Mouse (Mus musculus) right cerebral cortex, postnatal 4 days (tissue): Measurements from ENCODE around the gene Fstl5.
A peak's percentile ranks its signal among the peaks of the same experiment; 100 is the strongest.
"Not testable (repeated sequence)": the region's sequence is repeated elsewhere in the genome, so short reads cannot be mapped to it uniquely, and the experiment has no call there.

Source experiments
- DNase-seq: peaks from one replicate; pipeline ENCODE4 v3.0.0-alpha.2; 2022

The Fstl5 gene

DNA sequence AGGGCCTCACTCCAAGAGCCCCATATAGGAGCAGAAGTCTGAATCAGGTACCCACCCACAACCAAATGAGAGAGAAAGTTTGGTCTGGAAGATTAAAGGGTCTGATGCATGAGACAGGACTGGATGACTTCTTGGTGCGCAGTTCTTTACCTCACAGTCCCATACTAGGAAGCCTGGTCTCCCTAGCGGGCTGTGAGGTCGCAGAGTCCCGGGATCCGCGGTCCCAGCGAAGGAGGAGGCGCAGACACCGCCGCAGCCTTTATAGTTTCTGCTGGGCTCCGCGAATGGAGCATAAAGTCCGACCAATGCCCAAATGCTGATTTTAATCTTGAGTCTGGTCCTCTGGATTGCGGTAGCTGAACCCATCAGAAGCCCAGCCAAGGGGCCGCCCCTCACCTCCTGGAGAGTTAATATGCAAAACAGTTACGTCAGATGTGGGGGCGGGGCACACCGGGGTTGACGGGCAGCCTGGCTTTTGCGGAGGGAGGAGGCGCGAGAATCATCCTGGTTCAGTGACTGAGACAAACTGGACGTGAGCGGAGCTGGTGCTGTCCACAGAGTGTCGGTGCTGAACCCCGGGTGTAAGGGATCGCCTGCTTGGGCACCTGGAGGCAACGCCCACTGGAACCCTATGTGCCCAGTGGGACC lies at the start of gene Fstl5:
Gene Fstl5 (plus strand): TSS at position 211 of the 648 bp plus-strand sequence.
- DNase-seq, result peak; percentile 83

GRCm38 (mm10) chr3:76025523-76025922 lies 48.5 kb upstream of the Fstl5 start:
- DNase-seq, result no peak

DNA sequence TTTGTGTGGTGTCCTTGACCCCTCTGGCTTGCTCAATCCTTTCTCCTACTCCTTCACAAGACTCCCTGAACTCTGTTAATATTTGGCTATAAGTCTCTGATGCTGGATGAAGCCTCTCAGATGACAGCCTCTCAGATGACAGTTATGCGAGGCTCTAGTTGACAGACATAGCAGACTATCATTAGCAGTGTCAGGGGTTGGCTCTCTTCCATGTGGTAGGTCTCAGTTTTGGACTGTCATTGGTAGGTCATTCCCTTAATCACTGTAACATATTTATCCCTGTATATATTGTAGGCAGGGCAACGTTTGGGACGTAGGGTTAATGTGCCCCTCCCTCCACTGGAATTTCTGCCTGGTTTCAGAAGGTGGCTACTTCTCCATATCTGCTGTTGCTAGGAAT lies 22.9 kb upstream of the Fstl5 start:
- DNase-seq, result no peak

- no peak for DNase-seq
Observed at GRCm38 (mm10) chr3:76061996-76062395, 12.1 kb upstream of the Fstl5 start.

DNA sequence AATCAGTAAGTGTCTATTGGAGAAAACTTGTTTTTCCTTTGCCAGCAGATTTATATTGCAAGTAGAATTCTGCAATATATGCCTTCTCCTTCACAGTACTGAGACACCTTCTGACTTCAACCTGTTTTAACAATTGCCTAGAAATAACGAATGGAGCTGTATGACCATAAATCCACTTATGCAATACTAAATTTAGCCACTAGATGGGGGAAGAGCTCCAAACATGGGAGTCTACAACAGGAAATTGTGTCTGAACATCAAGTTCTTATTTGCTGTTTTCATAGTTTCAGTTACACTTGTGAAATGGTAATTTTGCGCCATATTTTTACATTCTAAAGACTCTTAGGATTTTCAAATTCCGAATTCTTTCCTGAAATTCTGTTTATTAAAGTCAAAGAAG lies 6.2 kb upstream of the Fstl5 start:
- DNase-seq, result no peak

DNA sequence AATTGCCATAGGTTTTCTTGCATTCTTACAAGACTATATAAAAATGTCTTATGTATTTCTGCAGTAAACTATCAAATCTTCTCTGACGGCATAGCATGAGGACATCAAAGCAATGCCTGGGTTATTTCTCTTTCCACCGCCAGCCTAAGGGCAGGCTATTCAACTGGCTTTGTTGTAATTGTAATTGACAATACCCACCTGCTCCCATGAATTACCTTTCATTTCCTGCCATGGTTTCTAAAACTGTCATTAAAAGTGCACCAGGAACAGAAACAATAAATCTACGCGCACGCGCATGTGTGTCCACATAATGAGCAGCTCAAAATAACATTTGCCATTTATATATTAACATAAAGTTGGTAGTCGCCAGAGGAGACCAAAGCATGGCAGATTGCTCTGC lies 1.2 kb upstream of the Fstl5 start:
- DNase-seq, result no peak

DNA sequence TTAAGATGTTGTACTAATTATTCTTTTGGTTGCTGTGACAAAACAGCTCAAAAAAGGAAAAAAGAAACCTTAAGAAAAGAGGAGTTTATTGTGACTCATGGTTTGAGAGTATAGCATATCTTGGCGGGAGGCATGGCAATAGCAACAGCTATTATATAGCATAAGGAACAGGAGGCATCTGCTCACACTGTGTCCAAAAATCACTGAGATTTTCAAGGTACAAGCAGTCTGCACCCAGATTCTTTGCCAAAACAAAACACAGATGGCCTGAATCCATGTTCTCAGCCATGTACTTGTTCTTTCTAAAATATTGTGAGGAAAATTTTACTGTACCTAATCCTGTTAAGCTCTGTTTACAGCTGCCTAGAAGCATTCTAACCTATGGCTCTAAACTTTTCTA lies 66.4 kb downstream of the Fstl5 start:
- DNase-seq, result no peak

- no peak for DNase-seq
Observed at GRCm38 (mm10) chr3:76147846-76148245, 73.8 kb downstream of the Fstl5 start.

DNA sequence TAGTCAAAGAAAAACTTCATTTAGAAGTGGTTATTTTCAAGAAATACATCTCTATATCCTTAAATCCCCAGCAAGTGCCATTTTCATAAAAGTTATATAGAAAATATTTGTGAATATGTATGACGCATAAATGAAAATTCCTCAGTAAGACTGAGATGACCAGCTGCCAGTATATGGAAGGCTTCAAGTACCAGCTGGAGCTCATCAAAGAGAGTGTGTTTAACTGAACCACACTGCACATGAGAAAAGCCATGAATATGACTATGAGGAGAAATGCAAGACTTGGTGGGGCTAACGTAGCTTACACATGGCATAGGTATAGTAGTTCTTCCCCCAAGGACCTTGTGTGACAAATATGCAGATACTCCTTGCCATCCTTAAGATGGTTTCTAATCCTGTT lies 164.8 kb downstream of the Fstl5 start:
- no peak for DNase-seq

DNA sequence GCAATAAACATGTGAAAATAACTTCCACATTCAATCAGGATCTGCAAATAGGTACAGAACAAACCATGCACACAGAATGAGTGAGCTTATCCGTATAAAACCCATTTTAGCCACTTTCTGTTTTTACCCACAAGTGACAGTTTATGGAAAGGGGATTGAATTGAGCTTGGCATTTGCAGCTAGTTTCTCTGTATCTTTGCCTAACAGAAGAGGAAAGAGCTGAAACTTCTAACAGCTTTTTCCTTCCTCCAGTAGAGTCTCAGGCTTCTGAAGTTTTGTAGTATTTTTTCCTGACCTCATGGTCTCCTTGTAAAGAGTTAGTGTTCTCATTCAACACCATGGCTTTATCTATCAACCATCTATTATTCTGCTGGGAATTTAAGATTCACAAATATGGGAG lies 177.3 kb downstream of the Fstl5 start:
- DNase-seq, result no peak

DNA sequence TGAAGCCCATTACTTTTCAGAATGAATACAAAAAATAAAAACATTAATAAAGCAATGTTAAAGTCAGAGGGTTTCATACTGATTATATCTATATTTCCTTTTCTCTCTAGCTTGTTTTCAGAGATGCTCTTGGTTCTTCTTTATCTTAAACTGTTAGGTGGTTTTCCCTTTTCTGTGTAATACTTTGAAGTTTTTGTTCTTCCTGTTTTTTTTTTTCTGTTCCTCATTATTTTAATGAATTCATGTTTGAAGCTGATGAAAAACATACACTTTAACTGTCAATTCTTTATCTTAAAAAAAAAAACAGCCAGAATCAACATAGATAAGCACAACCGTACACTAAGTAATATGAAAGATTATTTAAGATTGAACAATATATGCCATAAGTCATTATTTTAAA lies 218.9 kb downstream of the Fstl5 start:
- no peak for DNase-seq

DNA sequence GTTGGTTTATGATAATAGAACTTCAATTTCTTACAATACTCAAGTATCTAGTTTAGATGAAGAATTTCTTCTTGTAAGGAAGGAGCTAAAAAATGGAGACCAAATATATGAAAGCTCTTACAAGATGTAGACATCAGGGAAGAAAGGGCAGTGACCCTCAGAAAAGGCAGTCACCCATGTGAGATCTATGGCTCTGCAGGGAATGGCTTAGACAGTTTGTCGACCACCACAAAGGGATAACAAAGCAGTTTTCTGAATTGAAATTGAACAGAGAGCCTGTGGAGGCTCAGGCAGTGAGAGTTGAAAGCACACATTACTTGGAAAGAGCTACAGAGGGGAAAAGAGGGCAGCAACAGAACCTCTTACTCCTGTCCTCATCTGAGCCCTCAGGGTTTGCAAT lies 220.3 kb downstream of the Fstl5 start:
- no peak for DNase-seq

- DNase-seq, result no peak
Observed at GRCm38 (mm10) chr3:76301026-76301773, 227.1 kb downstream of the Fstl5 start.

DNA sequence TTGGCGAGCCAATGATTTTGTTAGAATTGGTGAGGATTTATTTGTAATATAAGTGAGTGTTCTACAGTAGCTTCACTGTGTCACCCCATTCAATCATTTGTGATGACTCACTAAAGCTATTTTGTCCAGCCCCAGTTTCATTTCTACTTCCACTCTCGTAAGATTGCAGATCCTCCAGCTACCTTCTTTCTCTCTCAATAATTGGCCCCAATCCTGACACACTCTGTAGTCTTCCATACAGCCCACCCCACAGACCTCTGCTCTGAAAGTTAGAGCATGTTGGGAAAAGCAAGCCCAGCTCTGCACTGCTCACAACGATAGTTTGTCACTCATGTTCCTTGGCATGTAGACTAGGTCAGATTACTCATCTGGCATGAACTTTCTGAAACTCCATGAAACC lies 242.9 kb downstream of the Fstl5 start:
- no peak for DNase-seq

DNA sequence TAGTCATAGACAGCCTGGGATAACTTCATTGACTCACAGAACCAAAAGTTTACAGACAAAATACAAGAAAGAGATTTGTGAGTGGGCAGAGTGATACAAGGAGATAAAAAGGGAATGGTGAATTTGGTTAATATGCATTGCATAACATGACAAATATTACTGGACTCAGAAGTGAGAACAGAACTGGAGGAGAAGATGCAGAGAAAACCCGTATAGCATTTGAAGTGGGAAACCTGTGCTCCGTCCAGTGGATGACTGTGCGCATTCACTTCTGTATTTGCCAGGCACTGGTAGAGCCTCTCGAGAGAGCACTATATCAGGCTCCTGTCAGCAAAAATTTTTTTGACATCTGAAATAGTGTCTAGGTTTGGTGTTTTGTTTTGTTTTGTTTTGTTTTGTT lies 245.5 kb downstream of the Fstl5 start:
- no peak for DNase-seq

- DNase-seq, result no peak
Observed at GRCm38 (mm10) chr3:76322431-76322830, 248.4 kb downstream of the Fstl5 start.

- no peak for DNase-seq
Observed at GRCm38 (mm10) chr3:76336922-76337321, 262.9 kb downstream of the Fstl5 start.

DNA sequence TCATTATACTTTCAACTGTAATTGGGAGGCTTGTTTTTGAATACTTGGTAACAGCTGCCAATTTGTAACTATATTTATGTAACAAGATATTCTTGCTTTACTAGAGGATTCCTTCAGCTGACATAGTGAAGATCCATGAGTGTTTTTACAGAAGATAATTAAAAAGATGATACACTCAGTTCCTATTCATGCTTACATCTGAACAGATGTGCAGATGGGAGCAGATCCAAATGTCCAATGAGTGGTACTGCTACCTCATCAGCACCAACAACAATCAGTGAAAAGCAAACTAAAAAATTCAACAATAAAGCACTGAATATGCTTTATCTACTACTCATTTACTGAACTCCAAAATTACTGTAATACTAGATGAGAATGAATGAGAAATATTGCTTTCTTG lies 292.9 kb downstream of the Fstl5 start:
- DNase-seq, result no peak

- DNase-seq, result no peak
Observed at GRCm38 (mm10) chr3:76369910-76370309, 295.8 kb downstream of the Fstl5 start.

DNA sequence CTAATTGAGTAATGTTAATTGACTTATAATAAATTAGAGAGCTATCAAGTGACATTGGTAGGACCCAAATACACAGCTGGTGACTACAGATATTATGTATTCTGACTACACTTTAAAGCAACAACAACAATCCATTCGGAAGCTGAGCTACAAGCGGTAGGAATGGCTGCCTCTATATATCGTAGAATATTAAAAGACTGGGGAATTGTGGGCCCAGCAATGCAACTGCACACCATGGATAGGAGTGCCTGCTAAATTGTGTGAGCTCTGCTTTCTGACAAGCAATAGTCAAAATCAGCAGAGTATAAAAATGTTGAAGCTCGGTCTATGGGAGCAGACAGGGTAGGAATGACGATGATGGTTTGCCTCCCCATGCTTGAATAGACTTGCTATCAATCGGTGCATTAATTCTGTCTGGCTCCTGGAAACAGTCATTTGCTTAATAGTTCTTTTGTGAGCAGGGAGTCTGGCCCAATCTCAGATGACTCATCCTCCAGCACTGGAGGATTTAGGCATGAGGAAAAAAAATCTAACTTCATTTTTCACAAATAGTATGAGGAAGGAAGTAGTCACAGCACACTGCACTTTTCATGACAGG lies 354.8 kb downstream of the Fstl5 start:
- DNase-seq, result no peak

GRCm38 (mm10) chr3:76467229-76467874 lies 393.3 kb downstream of the Fstl5 start:
- DNase-seq, result no peak

DNA sequence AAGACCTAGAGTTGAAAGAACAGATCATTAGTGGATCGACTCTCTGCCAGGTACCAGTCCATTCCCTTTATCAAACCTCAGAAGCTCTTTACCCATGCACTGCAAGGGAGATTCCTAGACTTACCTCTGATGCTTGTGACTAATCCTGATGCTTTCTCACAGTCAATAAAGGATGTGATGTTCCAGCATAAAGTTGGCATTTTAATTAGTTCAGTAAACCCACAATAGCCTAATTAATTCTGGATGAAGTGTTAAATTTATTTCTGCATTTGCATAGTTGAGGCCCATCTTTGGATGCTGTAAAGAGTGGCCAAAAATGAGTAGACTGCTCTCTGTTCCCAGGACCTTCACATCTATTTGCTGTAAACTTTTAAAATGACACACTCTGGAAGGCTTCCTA lies 394.1 kb downstream of the Fstl5 start:
- no peak for DNase-seq

DNA sequence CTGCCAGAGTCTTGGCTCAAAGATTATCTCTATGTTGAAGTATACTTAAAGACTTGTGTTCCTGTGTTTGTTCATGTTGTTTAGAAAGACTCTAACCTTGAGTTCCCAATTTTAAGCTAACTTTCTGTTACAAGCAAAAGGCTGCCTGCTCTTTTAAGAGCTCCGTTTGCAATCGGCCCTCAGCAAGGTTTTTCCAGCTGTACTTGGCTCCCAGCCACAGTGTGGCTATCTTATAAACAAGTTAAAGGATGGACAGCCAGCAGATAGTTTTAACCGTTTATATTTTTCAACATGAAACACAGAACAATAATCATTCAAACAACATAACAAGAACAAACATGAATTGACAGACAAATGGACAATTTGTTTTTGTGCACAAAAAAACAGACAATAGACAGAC lies 433.8 kb downstream of the Fstl5 start:
- DNase-seq, result not testable (repeated sequence)

DNA sequence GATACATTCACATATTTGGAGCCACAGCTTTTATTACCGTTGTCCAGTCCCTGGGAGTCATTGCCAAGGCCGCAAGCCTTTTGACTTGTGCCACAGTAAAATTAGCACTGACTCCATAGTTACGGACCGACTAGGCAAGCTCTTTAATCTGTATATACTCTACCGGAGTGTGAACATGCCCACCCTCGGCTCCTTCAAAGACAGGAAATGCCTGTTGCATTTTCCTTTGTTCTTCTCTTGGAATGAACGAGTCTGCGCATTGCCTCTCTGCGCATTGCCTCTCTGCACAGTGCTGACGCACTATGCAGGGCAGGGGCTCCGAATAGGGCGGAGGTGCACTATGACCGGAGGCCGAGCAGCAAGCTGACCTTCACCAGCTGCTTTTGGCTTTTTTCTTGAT lies 434.7 kb downstream of the Fstl5 start:
- no peak for DNase-seq
